In the genomic region with DNA sequence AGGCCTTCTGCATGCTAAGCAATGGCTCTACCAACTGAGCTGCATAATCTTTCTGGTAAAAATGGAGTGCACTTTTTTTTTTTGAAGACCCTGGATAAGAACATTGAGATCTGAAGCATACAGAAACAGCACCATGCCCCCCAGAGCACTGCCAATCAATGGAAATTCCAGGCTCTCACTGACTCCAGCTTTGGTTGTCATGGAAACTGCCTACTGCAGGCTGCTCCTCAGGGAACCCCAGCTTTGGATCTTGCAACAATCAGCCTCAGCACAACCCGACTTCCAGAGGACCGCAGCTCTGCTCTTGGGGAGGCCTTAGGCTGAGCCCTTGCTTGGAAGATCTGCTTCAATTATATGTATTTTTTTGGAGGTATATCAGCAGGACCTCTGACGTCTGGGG, we compare ENCODE assay signal across 11 mouse cellular contexts.
DNase-seq lines count a peak whose midpoint lies in the region; ATAC-seq lines count a peak whose summit lies in the region.
"Had no signal": no experiment of that assay in that cellular context is flagged by ENCODE, and none has a peak within 500 bp of the region (broad histone marks: within the 10 kb centered on the region; RNA-seq: fewer than 3 reads in every experiment).

No protein-coding gene starts in this region.

- peak overlapping the region; percentile 36; the same call in 1 of the 2 replicates for H3K27ac ChIP-seq in forebrain, embryonic 10.5 days
- no peak overlapping the region for H3K27ac ChIP-seq in forebrain, embryonic 11.5 days (ENCODE audit: low read depth, low read length)
- H3K27ac ChIP-seq in forebrain, embryonic 16.5 days (ENCODE audit: low read length) = peak overlapping the region; percentile 55
- peak overlapping the region; percentile 85 for H3K27ac ChIP-seq in midbrain, embryonic 12.5 days (replicated peaks)
- H3K27ac ChIP-seq: heart, embryonic 15.5 days had no signal

- ATAC-seq in forebrain, embryonic 11.5 days (replicated peaks; ENCODE audit: low FRiP score) = no peak
- ATAC-seq in forebrain, embryonic 16.5 days = peak; percentile 32
- ATAC-seq in midbrain, embryonic 12.5 days (ENCODE audit: low FRiP score, low read depth) = peak; percentile 6; the same call in 1 of the 2 replicates
- ATAC-seq: intestine, embryonic 16.5 days had no signal

- intact Hi-C loops in heart, postnatal 25 days (cut with DNase I) = no loop called here

- H3K4me2 ChIP-seq in forebrain, embryonic 11.5 days (ENCODE audit: low read depth, low read length, severe bottlenecking) = no peak overlapping the region
- H3K4me2 ChIP-seq in forebrain, embryonic 16.5 days (ENCODE audit: low read length) = peak overlapping the region; percentile 16
- peak overlapping the region; percentile 19; the same call in 1 of the 2 replicates for H3K4me2 ChIP-seq in midbrain, embryonic 12.5 days (replicated peaks)
- H3K4me2 ChIP-seq: heart, embryonic 15.5 days had no signal

- no peak for DNase-seq in forebrain, embryonic 10.5 days (ENCODE audit: extremely low spot score, low spot score)
- DNase-seq in forebrain, embryonic 11.5 days (ENCODE audit: low spot score) = no peak
- peak; percentile 89 for DNase-seq in brain, adult 2 months (ENCODE audit: low read depth, low spot score)
- DNase-seq in heart, postnatal 25 days (ENCODE audit: low spot score) = no peak
- DNase-seq in adipocyte (ENCODE audit: low spot score) = no peak
- no peak for DNase-seq in spleen, adult 12 weeks (ENCODE audit: low spot score)
- DNase-seq: thymus, postnatal 14 days had no signal

- H3K4me1 ChIP-seq in forebrain, embryonic 10.5 days = peaks cover 78% of the 10 kb centered on the region
- peaks cover 28% of the 10 kb centered on the region for H3K4me1 ChIP-seq in forebrain, embryonic 11.5 days (replicated peaks; ENCODE audit: control insufficient read depth, insufficient read depth, low read length)
- peaks cover 48% of the 10 kb centered on the region for H3K4me1 ChIP-seq in forebrain, embryonic 16.5 days (replicated peaks; ENCODE audit: control insufficient read depth, insufficient read depth, low read length)
- H3K4me1 ChIP-seq in midbrain, embryonic 12.5 days = peaks cover 58% of the 10 kb centered on the region

- H3K27me3 ChIP-seq in forebrain, embryonic 10.5 days (ENCODE audit: poor library complexity, severe bottlenecking) = peaks cover 36% of the 10 kb centered on the region
- H3K27me3 ChIP-seq in forebrain, embryonic 11.5 days (ENCODE audit: control insufficient read depth, insufficient read depth, low read length) = no peaks in the 10 kb centered on the region
- H3K27me3 ChIP-seq in forebrain, embryonic 16.5 days (replicated peaks; ENCODE audit: control insufficient read depth, insufficient read depth, low read length) = no peaks in the 10 kb centered on the region
- 0 out of 2 replicates have a peak, but pooled peaks cover 8% of the 10 kb centered on the region for H3K27me3 ChIP-seq in midbrain, embryonic 12.5 days
- H3K27me3 ChIP-seq: heart, embryonic 15.5 days had no signal

- H3K4me3 ChIP-seq in forebrain, embryonic 10.5 days = no peak overlapping the region
- no peak overlapping the region for H3K4me3 ChIP-seq in forebrain, embryonic 11.5 days (ENCODE audit: low read depth, low read length)
- no peak overlapping the region for H3K4me3 ChIP-seq in forebrain, embryonic 16.5 days (replicated peaks; ENCODE audit: low read length)
- no peak overlapping the region for H3K4me3 ChIP-seq in midbrain, embryonic 12.5 days
- H3K4me3 ChIP-seq: heart, embryonic 15.5 days had no signal

- WGBS in forebrain, embryonic 10.5 days = 29% methylated on average over 3 of the region's 3 CpGs
- 18% methylated on average over 3 of the region's 3 CpGs for WGBS in forebrain, embryonic 11.5 days
- WGBS in forebrain, embryonic 16.5 days = 13% methylated on average over 3 of the region's 3 CpGs
- 9% methylated on average over 3 of the region's 3 CpGs for whole genome bisulfite sequencing in midbrain, embryonic 12.5 days

- no peak overlapping the region for H3K9ac ChIP-seq in forebrain, embryonic 11.5 days (ENCODE audit: low read length)
- no peak overlapping the region for H3K9ac ChIP-seq in forebrain, embryonic 16.5 days (replicated peaks; ENCODE audit: low read depth, low read length)
- 0 out of 2 replicates have a peak overlapping the region, but pooled peaks have one; percentile 28 for H3K9ac ChIP-seq in midbrain, embryonic 12.5 days (replicated peaks)
- H3K9ac ChIP-seq: heart, embryonic 15.5 days had no signal

- H3K9me3 ChIP-seq in forebrain, embryonic 10.5 days = no peaks in the 10 kb centered on the region
- no peaks in the 10 kb centered on the region for H3K9me3 ChIP-seq in forebrain, embryonic 11.5 days (ENCODE audit: control insufficient read depth, low read length)
- no peaks in the 10 kb centered on the region for H3K9me3 ChIP-seq in forebrain, embryonic 16.5 days (ENCODE audit: control insufficient read depth, low read length)
- H3K9me3 ChIP-seq in midbrain, embryonic 12.5 days = no peaks in the 10 kb centered on the region
- H3K9me3 ChIP-seq: heart, embryonic 15.5 days had no signal

- H3K36me3 ChIP-seq in forebrain, embryonic 10.5 days (replicated peaks) = no peaks in the 10 kb centered on the region
- H3K36me3 ChIP-seq in forebrain, embryonic 11.5 days (ENCODE audit: control insufficient read depth, insufficient read depth, low read length) = no peaks in the 10 kb centered on the region
- no peaks in the 10 kb centered on the region for H3K36me3 ChIP-seq in forebrain, embryonic 16.5 days (ENCODE audit: control insufficient read depth, insufficient read depth)
- H3K36me3 ChIP-seq in midbrain, embryonic 12.5 days = no peaks in the 10 kb centered on the region
- H3K36me3 ChIP-seq: heart, embryonic 15.5 days had no signal
